Mouse (Mus musculus): ENCODE results near the gene Fndc3b.
"Not testable (repeated sequence)": the region's sequence is repeated elsewhere in the genome, so short reads cannot be mapped to it uniquely, and the experiment has no call there.

The Fndc3b gene

GRCm38 (mm10) chr3:27503279-27504038 lies 207.6 kb downstream of the Fndc3b start:
- no peak for DNase-seq (ENCODE audit: low spot score in 2 of 2)

- DNase-seq (ENCODE audit: low spot score in 2 of 2), result no peak
These were observed 215.6 kb downstream of the Fndc3b start for GRCm38 (mm10) chr3:27495296-27496073.

- DNase-seq (ENCODE audit: low spot score in 2 of 2), result no peak
These were observed 216.4 kb downstream of the Fndc3b start for GRCm38 (mm10) chr3:27494698-27495097.

GRCm38 (mm10) chr3:27494066-27494465 lies 217.0 kb downstream of the Fndc3b start:
- DNase-seq (ENCODE audit: low spot score in 2 of 2), result no peak

GRCm38 (mm10) chr3:27491821-27492220 lies 219.3 kb downstream of the Fndc3b start:
- DNase-seq (ENCODE audit: low spot score in 2 of 2), result no peak

- DNase-seq (ENCODE audit: low spot score in 2 of 2), result no peak
These were observed 219.7 kb downstream of the Fndc3b start for GRCm38 (mm10) chr3:27491367-27491766.

- DNase-seq (ENCODE audit: low spot score in 2 of 2), result no peak
These were observed 220.2 kb downstream of the Fndc3b start for GRCm38 (mm10) chr3:27490891-27491290.

- no peak for DNase-seq (ENCODE audit: low spot score in 2 of 2)
These were observed 221.6 kb downstream of the Fndc3b start for GRCm38 (mm10) chr3:27489550-27489949.

GRCm38 (mm10) chr3:27485141-27485540 lies 226.0 kb downstream of the Fndc3b start:
- DNase-seq (ENCODE audit: low spot score in 2 of 2), result no peak

GRCm38 (mm10) chr3:27484698-27485097 lies 226.4 kb downstream of the Fndc3b start:
- DNase-seq (ENCODE audit: low spot score in 2 of 2), result no peak

GRCm38 (mm10) chr3:27483762-27484161 lies 227.3 kb downstream of the Fndc3b start:
- no peak for DNase-seq (ENCODE audit: low spot score in 2 of 2)

- DNase-seq (ENCODE audit: low spot score in 2 of 2), result no peak
These were observed 227.8 kb downstream of the Fndc3b start for GRCm38 (mm10) chr3:27483321-27483720.

GRCm38 (mm10) chr3:27481738-27482137 lies 229.4 kb downstream of the Fndc3b start:
- no peak for DNase-seq (ENCODE audit: low spot score in 2 of 2)

- no peak for DNase-seq (ENCODE audit: low spot score in 2 of 2)
These were observed 231.7 kb downstream of the Fndc3b start for GRCm38 (mm10) chr3:27479378-27479777.

GRCm38 (mm10) chr3:27478563-27479156 lies 232.4 kb downstream of the Fndc3b start:
- no peak for DNase-seq (ENCODE audit: low spot score in 2 of 2)

- DNase-seq (ENCODE audit: low spot score in 2 of 2), result not testable (repeated sequence)
These were observed 233.4 kb downstream of the Fndc3b start for GRCm38 (mm10) chr3:27477749-27478148.

- no peak for DNase-seq (ENCODE audit: low spot score in 2 of 2)
These were observed 235.2 kb downstream of the Fndc3b start for GRCm38 (mm10) chr3:27475899-27476298.

GRCm38 (mm10) chr3:27473801-27474599 lies 237.1 kb downstream of the Fndc3b start:
- DNase-seq (ENCODE audit: low spot score in 2 of 2), result no peak

GRCm38 (mm10) chr3:27472846-27473245 lies 238.3 kb downstream of the Fndc3b start:
- no peak for DNase-seq (ENCODE audit: low spot score in 2 of 2)

GRCm38 (mm10) chr3:27470781-27471180 lies 240.3 kb downstream of the Fndc3b start:
- DNase-seq (ENCODE audit: low spot score in 2 of 2), result no peak

GRCm38 (mm10) chr3:27469971-27470370 lies 241.1 kb downstream of the Fndc3b start:
- no peak for DNase-seq (ENCODE audit: low spot score in 2 of 2)

- no peak for DNase-seq (ENCODE audit: low spot score in 2 of 2)
These were observed 243.5 kb downstream of the Fndc3b start for GRCm38 (mm10) chr3:27467505-27468020.

Data from natural killer cell, adult 2 months (primary cell).